Mouse (Mus musculus): ENCODE measurements at regions not wholly inside any gene's neighbourhood (a gene's known extent, or its start where the extent isn't known, plus 50 kb on each side); places are given as distances from the start of the nearest gene placed in this dataset.

DNA sequence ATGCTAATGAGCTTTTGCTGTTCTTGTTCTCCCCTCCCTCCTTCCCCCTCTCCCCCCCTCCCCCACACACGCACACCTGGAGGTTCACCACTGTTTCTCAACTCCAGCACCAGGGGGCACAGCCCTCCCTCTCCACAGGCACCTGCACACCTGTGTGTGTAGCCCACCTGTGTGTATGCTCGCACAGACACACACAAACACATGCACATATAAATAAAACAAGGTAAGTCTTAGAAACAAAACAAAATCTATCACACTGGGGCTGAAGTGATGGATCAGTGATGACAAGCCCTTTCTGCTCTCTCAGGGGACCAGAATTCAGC, 113.9 kb downstream of the Sp3 start:
- H3K4me1 ChIP-seq (ENCODE audit: control insufficient read depth, insufficient read depth, low read length): no peaks in the 10 kb centered on the region
- ATAC-seq (ENCODE audit: low FRiP score, low TSS enrichment): no peak

DNA sequence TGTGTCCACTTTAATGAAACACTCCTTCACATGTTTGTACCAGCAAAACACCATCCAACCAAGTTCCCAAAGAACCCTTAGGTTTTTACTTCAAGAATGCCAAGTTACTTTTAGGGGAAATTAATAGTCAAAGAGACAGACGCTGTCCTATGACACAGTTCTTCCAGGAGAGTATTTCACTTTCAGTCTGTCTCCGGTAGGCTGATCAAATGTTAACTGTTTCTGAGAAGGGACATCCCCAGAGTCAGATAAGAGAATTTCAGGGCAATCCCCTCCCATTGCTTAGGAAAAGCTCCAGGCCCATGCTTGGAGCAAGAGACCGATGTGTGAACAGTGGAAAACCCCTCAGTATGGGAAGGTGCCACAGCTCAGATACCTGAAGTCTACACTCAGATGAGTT, 112.1 kb downstream of the Sp3 start:
- Histone ChIP-seq H3K36me3 (ENCODE audit: control insufficient read depth, insufficient read depth, low read length) (no peaks in the 10 kb centered on the region), H3K9ac (ENCODE audit: low read depth, low read length) (no peak overlapping the region), H3K9me3 (ENCODE audit: control insufficient read depth, low read length) (no peaks in the 10 kb centered on the region), H3K4me3 (ENCODE audit: low read length) (no peak overlapping the region), H3K4me2 (replicated peaks; ENCODE audit: low read depth, low read length) (no peak overlapping the region), H3K27ac (ENCODE audit: low read depth, low read length) (no peak overlapping the region), H3K27me3 (ENCODE audit: control insufficient read depth, insufficient read depth, low read length) (no peaks in the 10 kb centered on the region), H3K4me1 (ENCODE audit: control insufficient read depth, insufficient read depth, low read length) (no peaks in the 10 kb centered on the region)
- no peak for ATAC-seq (ENCODE audit: low FRiP score, low TSS enrichment)
- 95% methylated on average over 3 of the region's 3 CpGs for WGBS

More for the DNA sequence above, 113.9 kb downstream of the Sp3 start:
- no peak overlapping the region for H3K4me2 ChIP-seq (replicated peaks; ENCODE audit: low read depth, low read length)
- no peaks in the 10 kb centered on the region for H3K27me3 ChIP-seq (ENCODE audit: control insufficient read depth, insufficient read depth, low read length)
- no peak overlapping the region for H3K4me3 ChIP-seq (ENCODE audit: low read length)
- H3K9me3 ChIP-seq (ENCODE audit: control insufficient read depth, low read length): no peaks in the 10 kb centered on the region
- H3K27ac ChIP-seq (ENCODE audit: low read depth, low read length): no peak overlapping the region
- no peak overlapping the region for H3K9ac ChIP-seq (ENCODE audit: low read depth, low read length)
- WGBS: 69% methylated on average over 2 of the region's 2 CpGs
- H3K36me3 ChIP-seq (ENCODE audit: control insufficient read depth, insufficient read depth, low read length): no peaks in the 10 kb centered on the region

DNA sequence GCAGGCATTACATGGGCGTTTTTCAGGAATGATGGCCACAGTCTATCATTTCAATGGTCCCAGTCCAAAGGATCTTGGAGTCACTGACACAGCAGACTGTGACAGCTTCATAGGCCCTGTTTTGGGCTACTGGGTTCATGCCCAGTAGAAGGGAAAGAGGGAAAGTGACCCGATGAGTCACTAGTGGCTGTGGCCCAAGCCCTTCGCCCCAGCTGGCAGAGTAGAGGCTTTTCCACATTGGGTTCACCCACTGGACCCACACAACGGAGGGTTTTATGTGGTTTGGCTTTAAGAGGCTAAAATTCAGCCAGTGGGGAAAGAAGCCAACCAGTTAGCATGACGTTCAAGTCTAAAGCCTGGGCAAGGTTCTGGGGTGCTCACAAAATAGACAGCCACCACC, 108.4 kb downstream of the Sp3 start:
- H3K9ac ChIP-seq (ENCODE audit: low read depth, low read length): no peak overlapping the region
- ATAC-seq (ENCODE audit: low FRiP score, low TSS enrichment): no peak
- no peak overlapping the region for H3K4me2 ChIP-seq (replicated peaks; ENCODE audit: low read depth, low read length)
- no peak overlapping the region for H3K27ac ChIP-seq (ENCODE audit: low read depth, low read length)
- 90% methylated on average over 5 of the region's 5 CpGs for WGBS
- H3K9me3 ChIP-seq (ENCODE audit: control insufficient read depth, low read length): no peaks in the 10 kb centered on the region
- no peaks in the 10 kb centered on the region for H3K4me1 ChIP-seq (ENCODE audit: control insufficient read depth, insufficient read depth, low read length)
- H3K4me3 ChIP-seq (ENCODE audit: low read length): no peak overlapping the region
- no peaks in the 10 kb centered on the region for H3K27me3 ChIP-seq (ENCODE audit: control insufficient read depth, insufficient read depth, low read length)
- no peaks in the 10 kb centered on the region for H3K36me3 ChIP-seq (ENCODE audit: control insufficient read depth, insufficient read depth, low read length)

DNA sequence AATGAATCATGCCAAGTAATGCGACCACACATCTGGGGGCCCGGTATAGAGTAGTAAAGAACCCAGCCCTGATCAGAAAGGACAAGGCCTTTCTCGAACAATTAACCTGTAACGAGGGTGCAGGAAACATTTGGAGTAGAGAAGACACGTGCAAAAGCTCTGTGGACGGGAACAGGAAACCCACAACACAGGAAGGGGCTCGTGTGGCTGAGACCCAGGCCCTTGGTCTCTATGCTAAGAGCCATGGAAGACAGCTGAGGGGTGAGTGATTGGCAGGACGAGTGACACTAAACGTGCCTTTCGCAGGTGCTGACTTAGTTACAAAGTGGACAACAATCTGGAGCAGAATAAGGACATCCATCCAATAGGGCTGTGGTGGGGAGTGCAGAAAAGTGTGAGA, 106.3 kb downstream of the Sp3 start:
- no peaks in the 10 kb centered on the region for H3K36me3 ChIP-seq (ENCODE audit: control insufficient read depth, insufficient read depth, low read length)
- H3K27ac ChIP-seq (ENCODE audit: low read depth, low read length): no peak overlapping the region
- no peak overlapping the region for H3K4me3 ChIP-seq (ENCODE audit: low read length)
- no peak overlapping the region for H3K9ac ChIP-seq (ENCODE audit: low read depth, low read length)
- no peak overlapping the region for H3K4me2 ChIP-seq (replicated peaks; ENCODE audit: low read depth, low read length)
- H3K27me3 ChIP-seq (ENCODE audit: control insufficient read depth, insufficient read depth, low read length): no peaks in the 10 kb centered on the region
- H3K9me3 ChIP-seq (ENCODE audit: control insufficient read depth, low read length): no peaks in the 10 kb centered on the region
- no peaks in the 10 kb centered on the region for H3K4me1 ChIP-seq (ENCODE audit: control insufficient read depth, insufficient read depth, low read length)
- WGBS: 85% methylated on average over 10 of the region's 10 CpGs
- ATAC-seq (ENCODE audit: low FRiP score, low TSS enrichment): no peak

DNA sequence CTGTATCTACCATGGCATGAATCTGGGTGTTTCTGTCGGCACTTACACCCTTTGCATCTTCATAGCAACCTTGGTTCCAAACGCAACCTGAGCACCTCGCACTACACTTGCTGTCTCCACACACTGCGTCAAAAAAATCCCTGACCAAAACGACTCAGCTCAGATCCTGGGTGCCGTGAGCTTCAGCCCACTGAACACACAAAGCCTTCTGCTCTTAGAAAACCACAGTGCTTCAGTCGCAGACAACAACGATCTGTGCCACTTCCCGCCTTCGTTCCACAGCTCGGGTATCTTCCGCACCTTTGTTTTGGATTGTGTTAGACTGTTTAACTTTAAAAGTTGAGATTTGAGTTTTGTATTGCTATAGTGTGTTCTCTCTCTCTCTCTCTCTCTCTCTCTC, 105.7 kb downstream of the Sp3 start:
- no peak overlapping the region for H3K9ac ChIP-seq (ENCODE audit: low read depth, low read length)
- no peak overlapping the region for H3K4me2 ChIP-seq (replicated peaks; ENCODE audit: low read depth, low read length)
- H3K27ac ChIP-seq (ENCODE audit: low read depth, low read length): no peak overlapping the region
- no peaks in the 10 kb centered on the region for H3K9me3 ChIP-seq (ENCODE audit: control insufficient read depth, low read length)
- no peak overlapping the region for H3K4me3 ChIP-seq (ENCODE audit: low read length)
- no peaks in the 10 kb centered on the region for H3K4me1 ChIP-seq (ENCODE audit: control insufficient read depth, insufficient read depth, low read length)
- 86% methylated on average over 12 of the region's 12 CpGs for WGBS
- ATAC-seq (ENCODE audit: low FRiP score, low TSS enrichment): no peak
- no peaks in the 10 kb centered on the region for H3K27me3 ChIP-seq (ENCODE audit: control insufficient read depth, insufficient read depth, low read length)
- H3K36me3 ChIP-seq (ENCODE audit: control insufficient read depth, insufficient read depth, low read length): no peaks in the 10 kb centered on the region

DNA sequence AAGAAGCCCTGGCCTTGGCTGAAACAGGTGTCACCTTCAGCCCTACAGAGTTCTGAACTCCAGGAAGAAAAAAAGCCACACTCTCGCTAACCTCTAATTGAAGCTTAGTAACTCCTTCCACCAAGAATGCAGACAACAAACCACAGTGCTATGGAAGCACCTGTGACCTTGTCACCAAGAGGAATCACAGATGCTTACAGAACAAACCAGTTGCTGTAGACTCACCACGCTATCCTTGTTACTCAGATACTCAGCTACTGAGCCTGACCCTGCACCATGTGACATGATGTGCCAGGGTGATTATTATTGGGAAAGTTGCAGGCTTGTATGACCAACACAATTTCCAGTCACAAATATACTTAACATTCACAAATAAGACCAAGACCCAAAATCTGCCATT, 104.6 kb downstream of the Sp3 start:
- WGBS: 76% methylated on average over 2 of the region's 2 CpGs
- H3K36me3 ChIP-seq (ENCODE audit: control insufficient read depth, insufficient read depth, low read length): no peaks in the 10 kb centered on the region

DNA sequence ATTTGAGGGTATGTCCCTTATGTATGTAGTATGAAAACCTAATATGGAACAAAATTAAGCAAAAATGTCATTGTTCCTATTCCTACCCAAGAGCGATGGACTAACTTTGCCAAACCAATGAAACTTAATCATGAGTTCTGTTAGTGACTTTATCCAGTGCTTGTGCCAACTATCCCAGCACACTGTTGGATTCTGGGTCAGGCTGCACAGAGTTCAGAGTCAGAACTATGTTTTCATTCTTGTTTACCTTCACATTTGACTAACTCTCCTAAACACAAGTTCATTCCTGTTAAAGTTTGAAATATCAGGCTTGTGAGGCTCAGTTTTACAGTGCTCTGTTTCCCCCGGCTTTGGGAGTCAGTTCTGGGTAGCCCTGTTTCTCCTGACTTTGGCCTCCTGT, 100.2 kb downstream of the Sp3 start:
- Histone ChIP-seq H3K4me3 (ENCODE audit: low read length) (no peak overlapping the region), H3K9me3 (ENCODE audit: control insufficient read depth, low read length) (no peaks in the 10 kb centered on the region), H3K9ac (ENCODE audit: low read depth, low read length) (no peak overlapping the region), H3K4me1 (ENCODE audit: control insufficient read depth, insufficient read depth, low read length) (no peaks in the 10 kb centered on the region), H3K4me2 (replicated peaks; ENCODE audit: low read depth, low read length) (no peak overlapping the region), H3K27me3 (ENCODE audit: control insufficient read depth, insufficient read depth, low read length) (no peaks in the 10 kb centered on the region), H3K36me3 (ENCODE audit: control insufficient read depth, insufficient read depth, low read length) (no peaks in the 10 kb centered on the region), H3K27ac (ENCODE audit: low read depth, low read length) (no peak overlapping the region)
- no peak for ATAC-seq (ENCODE audit: low FRiP score, low TSS enrichment)
- 94% methylated on average over 2 of the region's 2 CpGs for WGBS

More for the DNA sequence above, 104.6 kb downstream of the Sp3 start:
- H3K9me3 ChIP-seq (ENCODE audit: control insufficient read depth, low read length): no peaks in the 10 kb centered on the region
- H3K27ac ChIP-seq (ENCODE audit: low read depth, low read length): no peak overlapping the region
- no peaks in the 10 kb centered on the region for H3K27me3 ChIP-seq (ENCODE audit: control insufficient read depth, insufficient read depth, low read length)
- H3K4me1 ChIP-seq (ENCODE audit: control insufficient read depth, insufficient read depth, low read length): no peaks in the 10 kb centered on the region
- no peak overlapping the region for H3K4me3 ChIP-seq (ENCODE audit: low read length)
- H3K4me2 ChIP-seq (replicated peaks; ENCODE audit: low read depth, low read length): no peak overlapping the region
- ATAC-seq (ENCODE audit: low FRiP score, low TSS enrichment): no peak
- H3K9ac ChIP-seq (ENCODE audit: low read depth, low read length): no peak overlapping the region

DNA sequence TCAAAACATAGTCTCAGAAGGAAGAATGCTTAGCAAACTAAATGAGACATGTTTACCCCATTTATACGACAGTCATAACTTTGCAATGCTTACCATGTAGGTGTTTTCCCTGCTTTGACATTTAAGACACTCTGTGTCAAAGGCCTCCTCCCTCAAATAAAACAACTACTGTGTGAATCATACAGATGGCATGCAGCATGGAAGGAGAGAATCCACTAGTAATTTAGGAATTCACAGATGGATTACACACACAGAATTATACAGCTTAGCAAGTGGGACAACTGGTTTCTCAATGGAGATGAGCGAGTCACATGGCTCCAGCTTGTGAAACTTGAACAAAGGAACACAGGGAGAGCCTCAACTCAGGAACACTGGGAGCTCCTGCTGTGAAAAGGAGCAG, 98.7 kb downstream of the Sp3 start:
- no peak overlapping the region for H3K4me3 ChIP-seq (ENCODE audit: low read length)
- ATAC-seq (ENCODE audit: low FRiP score, low TSS enrichment): no peak
- no peak overlapping the region for H3K9ac ChIP-seq (ENCODE audit: low read depth, low read length)
- no peaks in the 10 kb centered on the region for H3K27me3 ChIP-seq (ENCODE audit: control insufficient read depth, insufficient read depth, low read length)
- H3K4me2 ChIP-seq (replicated peaks; ENCODE audit: low read depth, low read length): no peak overlapping the region
- WGBS: 86% methylated on average over 2 of the region's 2 CpGs
- H3K4me1 ChIP-seq (ENCODE audit: control insufficient read depth, insufficient read depth, low read length): no peaks in the 10 kb centered on the region
- no peaks in the 10 kb centered on the region for H3K36me3 ChIP-seq (ENCODE audit: control insufficient read depth, insufficient read depth, low read length)
- no peaks in the 10 kb centered on the region for H3K9me3 ChIP-seq (ENCODE audit: control insufficient read depth, low read length)
- H3K27ac ChIP-seq (ENCODE audit: low read depth, low read length): no peak overlapping the region

DNA sequence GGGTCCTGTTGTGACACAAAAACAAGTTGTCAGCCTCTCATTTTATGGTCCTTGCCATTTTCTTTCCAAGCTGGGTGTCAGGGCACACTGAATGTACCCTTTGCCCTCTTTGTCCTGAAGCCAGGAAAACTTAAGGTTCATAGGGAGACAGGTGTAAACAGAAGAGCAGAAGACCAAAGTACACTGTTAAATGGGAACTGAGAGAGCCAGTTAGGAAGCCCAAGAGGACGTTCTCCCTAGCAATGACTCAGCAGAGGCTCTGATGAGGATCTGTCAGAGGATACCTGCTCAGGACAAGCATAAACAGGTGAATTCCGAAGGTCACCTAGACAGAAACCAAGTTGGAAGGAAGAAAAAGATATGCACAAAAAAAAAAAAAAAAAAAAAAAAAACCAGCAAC, 94.0 kb downstream of the Sp3 start:
- Histone ChIP-seq H3K4me3 (ENCODE audit: low read length) (no peak overlapping the region), H3K36me3 (ENCODE audit: control insufficient read depth, insufficient read depth, low read length) (no peaks in the 10 kb centered on the region), H3K27ac (ENCODE audit: low read depth, low read length) (no peak overlapping the region), H3K9ac (ENCODE audit: low read depth, low read length) (no peak overlapping the region), H3K4me1 (ENCODE audit: control insufficient read depth, insufficient read depth, low read length) (peaks cover 4% of the 10 kb centered on the region; the same call in 1 of the 2 replicates), H3K4me2 (replicated peaks; ENCODE audit: low read depth, low read length) (no peak overlapping the region), H3K27me3 (ENCODE audit: control insufficient read depth, insufficient read depth, low read length) (no peaks in the 10 kb centered on the region), H3K9me3 (ENCODE audit: control insufficient read depth, low read length) (no peaks in the 10 kb centered on the region)
- WGBS: 89% methylated on average over 2 of the region's 2 CpGs
- no peak for ATAC-seq (ENCODE audit: low FRiP score, low TSS enrichment)

Data from kidney, embryonic 14.5 days (tissue).